Mouse (Mus musculus): ENCODE results near the gene Prkag1. TPM values are rescaled to one million over a fixed set of nuclear protein-coding genes. Genes with fewer than 3 reads are reported as not detected.

The Prkag1 gene
- polyA plus RNA-seq, 1 experiment from 2014 or later: 98.5 TPM

- Histone ChIP-seq H3K36me3 (0 out of 2 replicates have a peak, but pooled peaks cover 3% of the 10 kb centered on the region), H3K9ac (no peak overlapping the region), H3K4me2 (no peak overlapping the region), H3K4me1 (peaks cover 23% of the 10 kb centered on the region), H3K27me3 (peaks cover 48% of the 10 kb centered on the region), H3K9me3 (replicated peaks) (no peaks in the 10 kb centered on the region), H3K4me3 (replicated peaks) (no peak overlapping the region), H3K27ac (no peak overlapping the region)
- 68% methylated on average over 4 of the region's 4 CpGs for WGBS
- no peak for ATAC-seq (replicated peaks; ENCODE audit: low FRiP score)
These were observed 65.4 kb downstream of the Prkag1 start for GRCm38 (mm10) chr15:98765929-98766328.

Other genes starting within 250 kb of the Prkag1 start
- gene Adcy6, start 221.4 kb downstream of the Prkag1 start, polyA plus RNA-seq (2015; fragmentation: Nextera tagmentation; extraction: Ambion mirVana): 23.6 and 25.4 TPM in 2 replicates
- gene Cacnb3, start 200.7 kb downstream of the Prkag1 start, polyA plus RNA-seq (2015; fragmentation: Nextera tagmentation; extraction: Ambion mirVana): 29.8 and 36.6 TPM in 2 replicates
- gene Ddx23, start 168.6 kb downstream of the Prkag1 start, polyA plus RNA-seq (2015; fragmentation: Nextera tagmentation; extraction: Ambion mirVana): 23.1 and 23.7 TPM in 2 replicates
- 0.62 and 0.99 TPM in 2 replicates for gene Rnd1, start 154.1 kb downstream of the Prkag1 start, polyA plus RNA-seq (2015; fragmentation: Nextera tagmentation; extraction: Ambion mirVana)
- 0.73 and 1.1 TPM in 2 replicates for gene Ccdc65, start 123.3 kb downstream of the Prkag1 start, polyA plus RNA-seq (2015; fragmentation: Nextera tagmentation; extraction: Ambion mirVana)
- gene Fkbp11, start 103.3 kb downstream of the Prkag1 start, polyA plus RNA-seq (2015; fragmentation: Nextera tagmentation; extraction: Ambion mirVana): 40.3 and 40.5 TPM in 2 replicates
- 51.9 and 55.6 TPM in 2 replicates for gene Arf3, start 68.3 kb downstream of the Prkag1 start, polyA plus RNA-seq (2015; fragmentation: Nextera tagmentation; extraction: Ambion mirVana)
- gene Wnt10b, start 53.4 kb downstream of the Prkag1 start, polyA plus RNA-seq (2015; fragmentation: Nextera tagmentation; extraction: Ambion mirVana): 0.12 and 0.31 TPM in 2 replicates
- gene Wnt1, start 41.7 kb downstream of the Prkag1 start, polyA plus RNA-seq (2015; fragmentation: Nextera tagmentation; extraction: Ambion mirVana): 0.06 TPM in 1 of 2 replicates, not detected in the other
- gene Ddn, start 22.0 kb downstream of the Prkag1 start, polyA plus RNA-seq (2015; fragmentation: Nextera tagmentation; extraction: Ambion mirVana): 2.9 and 3.2 TPM in 2 replicates
- 12.3 and 13.3 TPM in 2 replicates for gene Kmt2d, start 39.7 kb upstream of the Prkag1 start, polyA plus RNA-seq (2015; fragmentation: Nextera tagmentation; extraction: Ambion mirVana)
- 20.0 and 20.5 TPM in 2 replicates for gene Rhebl1, start 63.0 kb upstream of the Prkag1 start, polyA plus RNA-seq (2015; fragmentation: Nextera tagmentation; extraction: Ambion mirVana)
- 1.4 and 2.0 TPM in 2 replicates for gene Dhh, start 67.0 kb upstream of the Prkag1 start, polyA plus RNA-seq (2015; fragmentation: Nextera tagmentation; extraction: Ambion mirVana)
- gene Lmbr1l, start 86.7 kb upstream of the Prkag1 start, polyA plus RNA-seq (2015; fragmentation: Nextera tagmentation; extraction: Ambion mirVana): 16.4 and 17.6 TPM in 2 replicates
- 1,698 and 1,797 TPM in 2 replicates for gene Tuba1b, start 103.0 kb upstream of the Prkag1 start, polyA plus RNA-seq (2015; fragmentation: Nextera tagmentation; extraction: Ambion mirVana)
- not detected in 2 replicates for gene Gm49450, start 122.0 kb upstream of the Prkag1 start, polyA plus RNA-seq (2015; fragmentation: Nextera tagmentation; extraction: Ambion mirVana)
- gene Tuba1a, start 122.2 kb upstream of the Prkag1 start, polyA plus RNA-seq (2015; fragmentation: Nextera tagmentation; extraction: Ambion mirVana): 854 and 1,029 TPM in 2 replicates
- gene Tuba1c, start 198.4 kb upstream of the Prkag1 start, polyA plus RNA-seq (2015; fragmentation: Nextera tagmentation; extraction: Ambion mirVana): 180 and 185 TPM in 2 replicates
- 5.9 and 12.6 TPM in 2 replicates for gene Prph, start 223.7 kb upstream of the Prkag1 start, polyA plus RNA-seq (2015; fragmentation: Nextera tagmentation; extraction: Ambion mirVana)
- 33.8 and 39.4 TPM in 2 replicates for gene Troap, start 243.1 kb upstream of the Prkag1 start, polyA plus RNA-seq (2015; fragmentation: Nextera tagmentation; extraction: Ambion mirVana)

Measured in kidney, embryonic 15.5 days (tissue).